Mouse (Mus musculus) ES-Bruce4 (cell line): ENCODE data around the gene Tnip1.

Source experiments
- CTCF ChIP-seq: IDR thresholded peaks from one replicate; pipeline ENCODE4 v1.8.1; 2011; ENCODE audit warnings: low read depth, low read length
- EP300 ChIP-seq: IDR thresholded peaks from 2 replicates; pipeline ENCODE4 v1.6.1; 2011; ENCODE audit warnings: low read depth, low read length; ENCODE audit not compliant: insufficient read depth
- POLR2A ChIP-seq: IDR thresholded peaks from one replicate; pipeline ENCODE4 v1.8.1; 2011; ENCODE audit warnings: low read length; ENCODE audit not compliant: insufficient read depth

GRCm38 (mm10) chr11:54936035-54936770 lies 26.5 kb downstream of the Tnip1 start:
- TF ChIP-seq CTCF (no peak), POLR2A (no peak), EP300 (peak; percentile 86; the same call in 1 of the 2 replicates)
